Mouse (Mus musculus) CD4-positive, CD25-positive, alpha-beta regulatory T cell, adult 4 months (primary cell): ENCODE data around the gene AC134908.4. TPM values are rescaled to one million over a fixed set of nuclear protein-coding genes. Genes with fewer than 3 reads are reported as not detected.
A peak's percentile ranks its signal among the peaks of the same experiment; 100 is the strongest.

Experiments used
- ATAC-seq: one replicate; pipeline ENCODE4 v1.8.0; 2017
- polyA plus RNA-seq, 2 experiments: library from polyadenylated mRNA; unstranded; fragments of 100-300 nt; shearing (Covaris generic); gene quantifications; one replicate each; pipeline ENCODE4 v1.2.1; 2017

Gene AC134908.4
- polyA plus RNA-seq, 2 experiments from 2014 or later = not detected

DNA sequence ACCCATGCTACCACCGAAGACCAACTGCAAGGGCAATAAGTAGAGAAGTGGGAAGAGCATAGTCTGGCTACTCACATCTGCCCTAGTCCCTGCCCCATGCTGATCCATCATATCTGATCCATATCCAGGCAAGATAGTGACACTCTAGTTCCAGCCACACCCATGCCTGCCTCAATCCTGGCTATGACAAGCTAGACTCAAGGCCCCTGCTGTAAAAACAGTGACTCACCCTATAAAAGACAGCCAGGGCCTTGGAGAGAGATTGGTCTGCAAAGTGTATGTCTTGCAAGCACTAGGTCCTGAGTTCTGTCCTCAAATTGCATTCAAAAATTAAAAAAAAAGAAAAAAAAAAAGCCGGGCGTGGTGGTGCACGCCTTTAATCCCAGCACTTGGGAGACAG lies 11.0 kb upstream of the AC134908.4 start:
- ATAC-seq = no peak

- no peak for ATAC-seq
Observed at GRCm38 (mm10) chr17:25802825-25803517, 7.5 kb upstream of the AC134908.4 start.

- ATAC-seq = peak; percentile 81
Observed at GRCm38 (mm10) chr17:25801029-25801428, 5.6 kb upstream of the AC134908.4 start.

GRCm38 (mm10) chr17:25796951-25797369 lies 1.5 kb upstream of the AC134908.4 start, which contains the start of gene Metrn:
Metrn (minus strand) TSS chr17:25797136.
- ATAC-seq = peak; percentile 60

DNA sequence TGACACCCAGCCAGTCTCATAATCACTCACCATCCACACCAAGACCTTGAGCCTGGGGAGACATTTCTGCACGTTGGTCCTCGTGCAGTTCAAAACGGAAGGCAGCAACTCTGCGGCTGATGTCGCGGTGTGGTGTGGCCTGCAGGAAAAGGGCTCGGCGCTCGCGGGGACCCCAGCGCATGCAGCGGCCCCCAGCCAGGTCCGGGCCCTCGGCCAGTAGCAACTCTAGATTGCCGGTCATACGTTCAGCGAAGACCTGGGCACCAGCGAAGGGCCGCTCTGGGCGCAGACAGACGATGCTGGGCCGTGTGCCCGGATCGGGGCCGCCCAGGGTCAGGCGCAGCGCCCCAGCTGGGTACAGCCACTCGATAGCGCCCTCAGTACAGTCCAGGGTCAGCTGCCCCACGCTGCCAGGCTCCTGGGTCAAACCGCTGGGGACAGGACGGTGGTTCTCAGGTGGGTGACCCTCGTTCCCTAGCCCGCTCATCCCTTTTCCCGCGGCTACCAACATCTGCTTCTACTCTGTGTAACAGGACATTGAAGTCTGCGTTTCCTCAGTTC lies 832 bp upstream of the AC134908.4 start:
- ATAC-seq = no peak

DNA sequence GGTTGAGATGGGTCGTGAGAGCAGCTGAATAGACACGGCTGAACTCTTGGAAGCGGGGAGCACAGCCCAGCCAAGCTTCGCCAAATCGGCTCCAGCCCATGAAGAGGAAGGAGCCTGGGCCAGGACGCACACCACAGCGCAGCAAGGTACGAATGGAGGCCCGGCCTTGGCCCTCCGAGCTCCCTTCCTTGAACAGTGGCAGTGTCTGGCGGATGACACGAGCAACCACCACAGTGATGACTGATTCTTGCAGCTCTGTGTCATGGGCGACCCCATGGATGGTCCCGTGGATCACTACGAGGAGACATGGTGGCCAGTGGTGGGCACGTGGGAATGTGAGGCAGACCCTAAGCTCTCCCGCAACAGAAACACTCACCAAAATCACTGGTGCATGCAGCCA lies 461 bp downstream of the AC134908.4 start:
- no peak for ATAC-seq

- ATAC-seq = no peak
Observed at GRCm38 (mm10) chr17:25794197-25794596, 1.3 kb downstream of the AC134908.4 start.

GRCm38 (mm10) chr17:25792615-25793014 lies 2.8 kb downstream of the AC134908.4 start, which contains the start of gene Fam173a:
Fam173a (minus strand) TSS chr17:25792901.
- ATAC-seq = peak; percentile 86

- ATAC-seq = peak; percentile 64
Observed at GRCm38 (mm10) chr17:25791843-25792527, 3.5 kb downstream of the AC134908.4 start.

DNA sequence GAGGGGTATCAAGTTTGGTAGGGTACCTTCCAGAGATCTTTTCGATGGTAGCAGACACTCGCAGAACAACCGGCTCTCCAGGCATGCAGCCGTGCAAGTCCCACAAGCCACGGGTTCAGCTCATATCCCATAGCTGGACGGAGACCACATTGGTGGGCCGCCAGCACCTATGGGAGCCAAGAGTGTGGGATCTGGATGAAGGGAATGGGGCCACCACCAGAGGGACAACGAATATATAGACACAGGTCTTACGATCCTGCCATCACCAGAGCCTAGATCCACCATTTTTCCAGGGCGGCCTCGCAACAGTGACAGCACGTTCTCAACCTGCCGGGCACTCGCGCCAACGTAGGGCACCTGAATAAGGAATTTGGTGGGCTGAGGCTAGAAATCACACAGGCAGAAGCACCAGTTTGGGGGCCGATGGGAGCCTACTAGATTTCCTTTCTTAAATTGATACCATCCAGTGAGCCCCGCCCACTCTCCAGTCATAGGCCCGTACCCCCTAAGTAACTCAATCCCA lies 4.1 kb downstream of the AC134908.4 start:
- no peak for ATAC-seq

GRCm38 (mm10) chr17:25786781-25787504 lies 8.5 kb downstream of the AC134908.4 start:
- no peak for ATAC-seq

- ATAC-seq = no peak
Observed at GRCm38 (mm10) chr17:25786280-25786679, 9.2 kb downstream of the AC134908.4 start, which contains the start of gene Ccdc78. Ccdc78 (plus strand) TSS chr17:25786580.

GRCm38 (mm10) chr17:25785281-25785745 lies 10.1 kb downstream of the AC134908.4 start, which contains the start of gene Haghl:
Haghl (minus strand) TSS chr17:25785673.
- peak; percentile 90 for ATAC-seq

DNA sequence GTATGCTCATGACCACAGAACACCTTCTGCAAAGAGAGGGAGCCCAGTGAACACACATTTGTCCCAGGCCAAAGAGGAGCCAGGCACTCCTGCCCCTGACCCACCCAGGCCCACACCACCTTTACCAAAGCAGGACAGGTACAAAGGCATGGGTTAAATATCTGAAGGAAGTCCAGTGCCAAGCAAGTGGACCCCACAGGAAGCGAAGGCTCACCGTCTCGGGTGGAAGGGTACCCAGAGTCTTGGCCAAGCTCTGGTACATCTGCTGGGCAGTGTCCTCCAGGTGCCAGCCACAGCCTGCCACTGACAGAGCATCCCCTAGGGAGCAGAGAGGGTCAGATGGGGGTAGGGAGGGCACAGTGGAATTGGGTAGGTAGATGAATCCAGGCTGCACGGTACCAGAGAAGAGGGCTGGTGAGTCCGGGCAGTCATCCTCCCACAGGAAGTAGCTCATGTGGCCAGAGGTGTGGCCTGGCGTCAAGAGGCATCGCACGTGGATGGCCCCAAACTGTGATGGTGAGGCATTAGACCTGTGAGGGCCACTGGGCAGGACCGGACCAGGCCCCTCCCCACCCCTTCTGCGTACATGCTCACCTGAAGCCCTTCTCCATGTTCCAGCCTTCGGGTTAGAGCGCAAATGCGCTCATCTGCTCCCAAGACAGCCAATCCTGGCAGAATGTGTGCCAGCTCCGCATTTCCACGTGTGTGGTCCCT lies 11.4 kb downstream of the AC134908.4 start:
- ATAC-seq = no peak

- ATAC-seq = no peak
Observed at GRCm38 (mm10) chr17:25783086-25783485, 12.4 kb downstream of the AC134908.4 start.

DNA sequence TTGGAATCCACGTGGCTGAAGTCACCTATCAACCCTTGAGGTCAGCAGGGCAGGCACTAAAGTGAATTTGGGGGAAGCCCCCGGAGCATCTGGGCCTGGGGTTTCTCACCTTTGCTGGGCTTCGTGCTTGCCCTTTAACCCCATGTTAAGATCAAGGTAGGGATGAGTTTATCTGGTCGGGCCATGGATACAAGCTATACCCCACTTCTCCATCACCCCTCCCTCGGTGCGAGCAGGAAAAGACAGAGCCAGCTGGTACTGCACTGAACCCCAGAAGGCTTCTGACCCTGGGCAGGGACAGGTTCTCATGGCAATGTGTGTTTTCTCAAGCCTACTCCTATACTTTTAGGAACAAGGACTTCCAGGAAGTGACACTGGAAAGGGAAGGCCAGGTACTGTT lies 14.1 kb downstream of the AC134908.4 start:
- ATAC-seq = no peak

- no peak for ATAC-seq
Observed at GRCm38 (mm10) chr17:25777948-25778347, 17.5 kb downstream of the AC134908.4 start.

DNA sequence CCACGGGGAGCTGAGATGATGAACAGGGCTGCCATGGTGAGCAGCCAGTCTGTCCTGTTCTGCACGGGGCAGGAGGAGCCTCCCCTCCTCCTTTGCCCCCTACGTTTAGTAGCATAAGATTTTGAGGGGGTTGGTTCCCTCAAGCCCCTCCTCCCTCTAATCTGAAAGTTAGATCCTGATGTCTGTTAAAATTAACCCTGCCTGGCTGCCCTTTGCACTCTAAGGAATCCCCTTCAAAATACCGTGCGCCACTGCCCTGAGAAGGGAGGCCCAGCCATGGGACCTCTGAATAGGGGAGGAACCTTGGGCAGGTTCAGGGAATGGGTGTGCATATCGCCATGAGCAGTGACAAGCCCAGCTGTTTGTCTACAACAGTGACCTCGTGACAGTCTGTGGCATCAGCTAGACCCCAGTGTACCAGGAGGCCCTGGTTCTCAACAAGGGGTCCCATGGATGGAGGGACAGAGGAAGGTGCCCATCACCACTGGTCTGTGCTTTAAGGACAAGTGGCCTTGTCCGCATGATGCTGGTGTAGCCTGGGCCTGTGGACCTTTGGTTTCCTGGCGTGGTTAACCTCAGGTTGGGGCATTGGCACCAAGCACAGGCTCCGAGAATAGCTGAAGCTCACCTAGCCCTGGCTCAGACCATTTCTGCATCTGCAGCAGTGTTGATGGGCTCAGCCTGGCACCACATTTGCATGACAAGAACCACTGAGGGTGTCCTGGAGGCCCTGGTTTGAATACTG lies 20.0 kb downstream of the AC134908.4 start:
- no peak for ATAC-seq

DNA sequence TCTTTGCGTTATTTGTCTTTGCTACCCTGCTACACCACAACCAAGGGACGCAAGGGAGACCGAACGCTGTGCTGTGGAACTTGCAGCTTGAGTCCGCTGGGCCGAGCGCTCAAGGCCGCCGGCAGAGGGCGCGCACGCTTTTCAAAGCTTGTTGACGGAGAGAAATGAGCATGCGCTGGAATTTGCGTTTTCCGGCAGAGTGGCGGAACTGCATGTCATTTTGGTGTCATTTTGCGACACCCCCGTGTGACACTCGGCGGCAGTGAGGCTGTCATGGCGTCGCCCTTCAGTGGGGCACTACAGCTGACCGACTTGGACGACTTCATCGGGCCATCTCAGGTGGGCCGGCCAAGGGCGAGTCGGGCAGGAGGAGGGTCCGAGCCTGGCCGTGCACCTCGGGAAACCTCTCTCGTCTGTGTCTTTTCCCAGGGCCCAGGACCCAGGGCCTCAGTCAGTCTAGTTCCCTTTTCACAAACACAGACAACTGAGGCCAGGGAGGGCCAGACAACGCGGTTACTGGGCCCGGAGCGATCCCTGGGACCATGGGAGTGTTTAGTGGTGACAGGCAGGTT lies 21.8 kb downstream of the AC134908.4 start, which contains the start of gene Narfl:
Narfl (plus strand) TSS at position 228 of the 572 bp plus-strand sequence.
- ATAC-seq = peak; percentile 93

- ATAC-seq = no peak
Observed at GRCm38 (mm10) chr17:25769331-25769730, 26.1 kb downstream of the AC134908.4 start.
